Mouse (Mus musculus): ENCODE results near the gene Ints12.

The Ints12 gene

GRCm38 (mm10) chr3:133144511-133145147 is 53.0 kb downstream of the Ints12 start:
- no peak for DNase-seq (ENCODE audit: inconsistent age in 2 of 2, low spot score in 1 of 2)

DNA sequence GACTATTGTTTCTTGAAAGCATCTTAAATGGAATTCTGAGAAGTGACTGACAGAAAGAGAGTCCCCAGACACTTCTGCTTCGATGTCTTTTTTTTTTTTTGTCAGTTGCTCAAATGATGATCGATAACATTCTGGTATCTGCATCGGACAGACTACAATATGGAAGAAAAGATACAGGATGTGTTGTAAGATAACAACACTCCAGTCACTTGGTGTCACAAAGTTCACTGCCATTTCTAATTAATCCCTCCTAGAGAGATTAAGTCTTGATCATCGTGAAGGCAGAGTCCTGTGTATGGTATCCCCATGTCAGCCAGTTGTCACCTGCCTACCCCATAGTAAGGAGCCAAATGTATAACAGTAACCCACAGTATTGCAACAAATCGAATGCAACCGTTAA is 60.0 kb downstream of the Ints12 start:
- DNase-seq (ENCODE audit: inconsistent age in 2 of 2, low spot score in 1 of 2) = no peak

DNA sequence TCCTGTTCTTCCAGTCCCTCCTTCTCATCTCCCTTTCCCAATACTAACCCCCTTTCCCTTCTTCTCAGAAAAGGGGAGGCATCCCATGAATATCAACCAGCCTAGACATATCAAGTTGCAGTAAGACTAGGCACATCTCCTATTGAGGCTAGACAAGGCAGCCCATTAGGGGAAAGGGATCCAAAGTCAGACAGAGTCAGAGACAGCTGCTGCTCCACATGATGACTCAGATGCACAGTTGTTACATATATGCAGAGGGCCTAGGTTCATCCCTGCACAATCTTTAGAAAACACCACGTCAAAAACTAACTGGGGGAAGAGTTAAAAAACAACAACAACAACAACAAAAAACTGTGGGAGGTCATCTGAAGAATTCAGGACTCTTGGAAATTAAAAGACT is 61.2 kb downstream of the Ints12 start:
- DNase-seq (ENCODE audit: inconsistent age in 2 of 2, low spot score in 1 of 2) = no peak

- DNase-seq (ENCODE audit: inconsistent age in 2 of 2, low spot score in 1 of 2) = no peak
These were observed 62.0 kb downstream of the Ints12 start for GRCm38 (mm10) chr3:133153629-133154028.

GRCm38 (mm10) chr3:133154683-133155082 is 63.0 kb downstream of the Ints12 start:
- DNase-seq (ENCODE audit: inconsistent age in 2 of 2, low spot score in 1 of 2) = no peak

DNA sequence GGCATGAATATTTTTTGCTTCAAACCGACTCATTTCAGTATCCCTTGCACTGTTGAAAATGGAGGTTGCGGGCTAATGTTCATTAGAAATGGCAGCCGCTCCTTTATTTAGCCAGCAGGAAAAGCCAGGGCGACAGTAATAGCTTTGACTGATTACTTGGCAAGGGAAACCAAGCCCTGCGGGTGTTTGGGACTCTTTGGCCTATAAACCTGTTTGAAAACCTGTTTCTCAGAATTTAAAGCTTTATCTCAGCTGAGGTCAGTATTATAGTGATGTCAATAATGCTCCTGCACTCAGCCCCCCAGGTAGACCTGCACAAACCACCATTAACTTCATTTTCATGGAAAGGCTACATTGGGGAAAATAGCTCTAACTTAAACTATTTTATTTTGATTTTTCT is 66.6 kb downstream of the Ints12 start:
- no peak for DNase-seq (ENCODE audit: inconsistent age in 2 of 2, low spot score in 1 of 2)

Data from adrenal gland, adult (tissue).